Mouse (Mus musculus): ENCODE data around the gene BC004004.
"Not testable (repeated sequence)": the region's sequence is repeated elsewhere in the genome, so short reads cannot be mapped to it uniquely, and the experiment has no call there.

Gene BC004004

GRCm38 (mm10) chr17:29347645-29348256 is 79.2 kb downstream of the BC004004 start, which contains the start of gene Mtch1:
Gene Mtch1, minus strand, starts transcription at chr17:29347934.
- DNase-seq (ENCODE audit: low read depth, low spot score), result peak; percentile 95

DNA sequence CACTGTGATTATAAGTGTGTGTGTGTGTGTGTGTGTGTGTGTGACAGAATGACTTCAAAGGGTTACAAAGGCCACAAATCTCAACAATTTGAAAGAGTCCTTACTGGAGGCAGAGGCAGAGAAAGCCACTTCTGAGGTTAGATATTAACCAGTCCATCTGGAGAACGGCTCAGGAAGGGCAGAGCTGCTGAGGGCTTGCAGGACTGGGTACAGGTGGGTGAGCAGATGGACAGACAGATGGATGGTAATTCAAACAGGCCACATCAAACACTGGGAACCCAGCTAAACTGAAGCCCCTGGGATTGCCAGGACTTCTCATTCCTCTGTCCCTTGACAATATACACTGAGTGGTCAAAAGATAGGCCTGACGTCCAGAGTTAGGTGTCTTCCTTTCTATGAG is 80.4 kb downstream of the BC004004 start:
- no peak for DNase-seq (ENCODE audit: low read depth, low spot score)

DNA sequence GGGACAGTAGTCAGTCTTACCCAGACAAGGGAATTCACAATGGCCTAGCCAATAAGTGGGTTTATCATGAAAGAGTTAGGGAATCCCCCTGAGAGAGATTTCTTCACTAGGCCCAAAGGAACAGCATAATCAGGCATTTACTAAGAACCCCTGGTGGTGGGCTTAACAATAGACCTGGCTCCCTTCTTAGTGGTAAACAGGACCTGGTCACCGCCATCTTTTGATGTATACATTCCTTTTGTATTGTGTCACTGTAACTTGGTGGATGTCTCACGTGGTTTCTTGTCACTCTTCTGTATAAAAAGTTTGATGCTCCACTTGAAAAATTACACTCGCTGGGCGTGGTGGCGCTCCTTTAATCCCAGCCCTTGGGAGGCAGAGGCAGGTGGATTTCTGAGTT is 82.5 kb downstream of the BC004004 start:
- not testable (repeated sequence) for DNase-seq (ENCODE audit: low read depth, low spot score)

DNA sequence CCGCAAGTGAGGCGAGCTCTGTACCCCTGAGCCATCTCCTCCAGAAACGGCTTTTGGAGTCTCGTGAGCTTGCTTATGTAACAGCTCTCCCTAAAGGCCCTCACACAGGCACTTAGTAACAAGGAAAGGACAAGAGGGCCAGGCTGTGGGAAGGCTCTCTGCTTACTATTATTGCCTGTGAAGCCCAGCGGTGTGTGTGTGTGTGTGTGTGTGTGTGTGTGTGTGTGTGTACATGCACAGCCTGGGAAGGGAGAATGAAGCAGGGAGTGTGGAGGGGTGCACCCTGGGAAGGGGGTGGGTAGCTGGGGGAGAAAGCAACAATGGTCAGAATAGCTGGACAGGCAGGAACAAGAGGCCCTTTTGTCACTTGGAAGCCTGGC is 86.9 kb downstream of the BC004004 start:
- DNase-seq (ENCODE audit: low read depth, low spot score), result no peak

DNA sequence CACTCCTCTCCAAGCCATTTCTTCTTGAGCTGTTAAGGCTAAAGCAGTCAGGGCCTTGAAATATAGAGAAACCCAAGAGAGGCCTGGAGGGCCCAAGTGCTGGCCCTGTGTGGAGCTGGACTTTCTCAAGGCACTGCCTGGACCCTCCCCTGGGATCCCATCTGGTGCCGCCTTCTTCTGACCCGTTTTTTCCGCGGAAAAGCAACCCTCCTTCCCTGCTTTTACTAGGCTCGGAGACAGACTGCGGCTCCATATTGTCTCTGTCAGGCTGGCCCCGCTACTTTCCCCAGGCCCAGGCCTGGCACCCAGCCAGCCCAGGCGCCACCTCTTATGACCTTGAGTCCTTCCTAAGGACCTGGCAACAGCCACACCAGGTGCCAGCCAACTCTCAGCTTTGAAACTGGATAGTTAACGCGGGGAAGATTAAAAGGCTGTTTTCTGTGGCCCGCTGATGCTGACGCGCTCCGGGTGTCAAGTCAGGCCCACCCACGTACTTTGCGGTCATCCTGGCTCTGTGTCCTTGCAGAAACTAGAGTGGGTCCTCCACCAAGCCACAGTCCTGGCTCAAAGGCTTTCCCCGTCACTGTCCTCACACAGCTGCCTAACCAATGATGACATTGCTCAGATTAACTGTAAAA is 87.4 kb downstream of the BC004004 start:
- no peak for DNase-seq (ENCODE audit: low read depth, low spot score)

DNA sequence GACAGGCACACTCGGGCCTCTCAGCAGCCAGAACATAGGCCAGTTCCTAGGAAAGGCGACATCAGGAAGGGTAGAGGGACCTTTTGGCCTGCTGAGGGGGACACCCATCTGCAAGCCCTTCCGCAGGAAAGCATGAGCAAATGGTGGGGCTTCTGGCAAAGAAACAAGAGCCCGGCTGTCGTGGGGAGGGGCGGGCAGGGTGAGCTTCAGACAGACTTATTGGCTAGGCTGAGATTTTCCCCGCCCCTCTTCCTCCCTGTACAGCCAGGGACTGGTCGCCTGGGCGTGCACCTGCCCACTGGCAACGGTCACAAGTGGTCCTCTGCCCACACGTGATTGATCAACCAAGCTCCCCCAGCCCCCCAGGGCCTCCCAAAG is 87.9 kb downstream of the BC004004 start:
- DNase-seq (ENCODE audit: low read depth, low spot score), result peak; percentile 65

GRCm38 (mm10) chr17:29356882-29357281 is 88.3 kb downstream of the BC004004 start:
- DNase-seq (ENCODE audit: low read depth, low spot score), result no peak

DNA sequence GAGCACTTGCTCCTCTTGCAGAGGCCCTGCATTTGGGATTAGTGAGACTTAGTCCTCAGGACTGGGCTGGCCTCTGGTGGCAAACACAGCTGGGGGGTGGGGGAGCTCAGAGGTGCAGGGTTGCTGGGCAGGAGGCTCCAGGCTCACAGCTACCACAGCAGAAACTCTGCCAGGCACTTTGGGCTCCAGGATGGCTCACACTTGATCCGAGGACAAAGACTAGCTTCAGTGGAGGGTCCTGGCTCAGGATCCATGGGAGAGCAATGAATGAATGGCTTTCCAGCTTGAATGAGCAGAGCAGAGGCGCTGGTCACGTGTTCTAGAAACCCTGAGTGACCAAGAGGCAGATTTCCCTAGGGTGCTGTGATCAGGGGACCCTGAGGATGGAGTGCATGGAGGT is 90.3 kb downstream of the BC004004 start:
- no peak for DNase-seq (ENCODE audit: low read depth, low spot score)

DNA sequence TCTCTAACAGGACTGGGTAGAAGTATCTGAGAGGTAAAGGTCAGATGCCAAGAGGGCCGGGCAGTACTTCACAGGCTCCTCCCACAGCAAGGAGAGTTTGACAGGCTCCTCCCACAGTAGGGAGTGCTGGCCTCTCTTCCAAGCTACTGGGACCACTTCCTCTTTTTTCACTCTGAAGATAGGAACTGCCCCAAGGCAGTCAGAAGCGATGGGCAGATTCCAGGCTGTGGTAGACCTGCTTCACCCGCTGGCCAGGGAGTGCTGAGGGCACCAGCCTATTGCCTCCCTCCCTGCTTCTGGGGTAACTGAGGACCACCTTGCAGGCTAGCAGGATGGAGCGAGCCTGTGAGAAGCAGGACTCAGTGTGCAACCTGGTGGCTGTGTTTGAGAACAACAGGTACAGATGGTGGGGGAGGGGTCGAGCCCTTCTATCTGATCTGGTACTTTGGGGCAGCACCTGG is 92.2 kb downstream of the BC004004 start, which contains the start of gene Fgd2:
Fgd2 (plus strand) TSS at position 154 of the 461 bp plus-strand sequence.
- DNase-seq (ENCODE audit: low read depth, low spot score), result no peak

DNA sequence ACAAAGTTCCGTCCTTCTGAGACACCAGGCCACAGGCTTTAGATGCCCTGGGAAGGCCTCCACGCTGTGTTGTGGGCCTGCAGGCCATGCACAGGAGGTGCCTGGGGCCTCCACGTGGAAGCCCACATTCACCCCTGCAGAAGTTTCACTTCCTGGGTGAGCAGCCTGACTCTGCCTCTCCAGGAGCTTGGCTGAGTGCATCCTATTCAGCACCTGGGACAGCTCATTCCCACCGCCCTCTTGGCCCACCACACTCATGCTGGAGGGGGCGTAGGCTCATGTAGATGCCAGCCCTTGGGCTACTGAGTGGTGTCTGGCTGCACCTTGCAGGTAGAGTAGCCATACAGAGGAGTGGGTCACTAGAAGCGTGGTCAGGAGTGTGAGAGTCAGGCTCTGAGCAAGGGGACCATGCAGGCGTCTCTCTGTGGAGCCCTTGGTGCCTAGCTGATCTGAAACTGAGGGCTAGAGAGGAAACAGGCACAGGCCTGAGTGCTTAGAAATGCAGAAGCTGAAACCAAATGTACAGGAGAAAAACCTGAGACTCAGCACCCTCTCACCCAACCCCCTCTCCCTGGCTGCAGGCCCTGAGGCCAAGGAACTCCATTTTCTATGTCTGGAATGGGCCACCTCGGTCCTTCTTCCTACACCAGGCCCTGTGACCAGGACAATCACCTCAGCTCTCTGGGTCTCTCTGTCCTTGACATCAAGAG is 93.5 kb downstream of the BC004004 start:
- no peak for DNase-seq (ENCODE audit: low read depth, low spot score)

DNA sequence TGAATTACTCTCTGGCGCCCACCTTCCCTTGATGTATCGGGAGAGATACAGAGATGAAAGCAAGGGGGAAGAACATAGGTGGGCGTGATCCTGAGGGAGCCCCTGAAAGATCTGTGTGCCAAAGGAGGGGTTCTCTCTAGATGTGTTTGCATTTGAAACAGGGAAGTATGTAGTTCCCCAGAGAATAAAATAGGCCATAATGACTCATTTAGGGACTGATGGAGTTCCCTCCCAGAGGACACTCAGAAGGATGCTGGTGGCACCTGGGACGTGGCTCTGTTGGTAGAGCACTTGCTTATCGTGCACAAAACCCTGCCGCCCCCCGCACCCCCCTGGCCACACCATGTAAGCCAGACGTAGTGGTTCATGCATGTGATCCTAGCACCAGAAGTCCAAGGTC is 94.5 kb downstream of the BC004004 start:
- DNase-seq (ENCODE audit: low read depth, low spot score), result no peak
